Mouse (Mus musculus) small intestine, adult 2 months (tissue): Measurements from ENCODE around the gene Tsr1. TPM values are rescaled to one million over a fixed set of nuclear protein-coding genes. Genes with fewer than 3 reads are reported as not detected.

ENCODE experiments used
- H3K27ac ChIP-seq: fragments of 200-500 bp; 2 replicates; pipeline ENCODE4 v1.5.1; 2012; ENCODE audit warnings: low read depth, low read length, control low read depth, inconsistent platforms; ENCODE audit not compliant: insufficient read depth
- H3K27me3 ChIP-seq: fragments of 200-500 bp; 2 replicates; pipeline ENCODE4 v1.6.1; 2012; ENCODE audit warnings: mild to moderate bottlenecking, moderate library complexity, low read length, inconsistent platforms; ENCODE audit not compliant: control insufficient read depth, insufficient read depth
- H3K36me3 ChIP-seq: fragments of 200-500 bp; 2 replicates; pipeline ENCODE4 v1.6.1; 2012; ENCODE audit warnings: mild to moderate bottlenecking, low read length, control low read depth, inconsistent platforms; ENCODE audit not compliant: control insufficient read depth, insufficient read depth
- H3K4me1 ChIP-seq: fragments of 200-500 bp; 2 replicates; pipeline ENCODE4 v1.6.1; 2012; ENCODE audit warnings: low read length, inconsistent platforms, mixed read lengths; ENCODE audit not compliant: control insufficient read depth, insufficient read depth, insufficient read length
- H3K4me3 ChIP-seq: fragments of 200-500 bp; 2 replicates; pipeline ENCODE4 v1.5.1; 2012; ENCODE audit warnings: low read depth, mild to moderate bottlenecking, control low read depth, inconsistent platforms, low read length, moderate library complexity
- CTCF ChIP-seq: fragments of 200-500 bp; IDR thresholded peaks from 2 replicates; pipeline ENCODE4 v1.5.1; 2012; ENCODE audit warnings: low read depth, mild to moderate bottlenecking, control low read depth, inconsistent platforms, low read length, moderate library complexity, mixed read lengths; ENCODE audit not compliant: insufficient replicate concordance, insufficient read length; ENCODE audit errors: extremely low read depth
- POLR2A ChIP-seq: fragments of 200-500 bp; IDR thresholded peaks from 2 replicates; pipeline ENCODE4 v1.6.1; 2012; ENCODE audit warnings: low read depth, mild to moderate bottlenecking, control low read depth, inconsistent platforms, low read length, moderate library complexity
- WGBS: fragments of 180-500 bp; shearing (Covaris S2); methylation state at CpG from one replicate; pipeline ENCODE4 v1.1.7; 2018; 5-methylcytosine and 5-hydroxymethylcytosine counted together
- polyA plus RNA-seq: library from polyadenylated mRNA; depleted of rRNA; stranded (reverse); fragments of >200 nt; gene quantifications from 2 replicates; pipeline ENCODE4 v1.2.3, GENCODE M21; 2012

The Tsr1 gene
- polyA plus RNA-seq, 1 experiment, result 1.9 TPM

- H3K4me1 ChIP-seq, result peaks cover 11% of the 10 kb centered on the region
- peak overlapping the region; percentile 29; the same call in 1 of the 2 replicates for H3K27ac ChIP-seq
- no peak overlapping the region for H3K4me3 ChIP-seq
- no peaks in the 10 kb centered on the region for H3K27me3 ChIP-seq
- no peak for TF ChIP-seq POLR2A
- TF ChIP-seq CTCF, result no peak
- no peaks in the 10 kb centered on the region; the same call in 1 of the 2 replicates for H3K36me3 ChIP-seq
- whole genome bisulfite sequencing, result 46% methylated on average over 4 of the region's 4 CpGs
Observed at GRCm38 (mm10) chr11:74866640-74867039, 31.2 kb upstream of the Tsr1 start.

- WGBS, result 42% methylated on average over 2 of the region's 2 CpGs
- Histone ChIP-seq H3K36me3 (no peaks in the 10 kb centered on the region; the same call in 1 of the 2 replicates), H3K27me3 (no peaks in the 10 kb centered on the region), H3K4me1 (peaks cover 11% of the 10 kb centered on the region), H3K4me3 (no peak overlapping the region), H3K27ac (no peak overlapping the region)
- TF ChIP-seq POLR2A (no peak), CTCF (no peak)
Observed at GRCm38 (mm10) chr11:74867181-74867580, 30.7 kb upstream of the Tsr1 start.

- no peak overlapping the region for H3K27ac ChIP-seq
- WGBS, result 92% methylated on average over 13 of the region's 13 CpGs
- no peaks in the 10 kb centered on the region for H3K27me3 ChIP-seq
- no peak for TF ChIP-seq CTCF
- TF ChIP-seq POLR2A, result no peak
- no peak overlapping the region for H3K4me3 ChIP-seq
- peaks cover 11% of the 10 kb centered on the region for H3K4me1 ChIP-seq
- H3K36me3 ChIP-seq, result no peaks in the 10 kb centered on the region; the same call in 1 of the 2 replicates
Observed at GRCm38 (mm10) chr11:74868046-74868760, 29.7 kb upstream of the Tsr1 start.

DNA sequence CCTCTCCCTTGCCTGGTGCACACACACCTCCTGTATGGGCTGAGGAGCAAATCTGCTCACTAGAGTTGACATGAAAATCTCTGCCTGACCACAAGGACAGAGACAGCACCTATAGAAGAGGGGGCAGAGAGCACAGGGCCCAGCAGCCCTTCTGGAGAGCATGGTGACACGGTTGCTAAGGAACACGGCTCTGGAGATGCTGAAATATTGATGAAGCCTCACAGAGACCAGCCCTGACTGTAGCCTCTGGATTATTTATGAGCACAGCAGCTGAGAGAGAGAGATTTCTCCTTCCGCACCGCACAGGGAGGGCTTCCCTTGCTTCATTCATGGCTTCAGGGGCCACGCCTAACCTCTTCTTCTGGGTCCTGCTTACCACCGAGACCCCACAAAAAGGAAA is 28.3 kb upstream of the Tsr1 start:
- no peak overlapping the region for H3K27ac ChIP-seq
- no peak for TF ChIP-seq POLR2A
- H3K36me3 ChIP-seq, result no peaks in the 10 kb centered on the region; the same call in 1 of the 2 replicates
- no peak overlapping the region for H3K4me3 ChIP-seq
- H3K4me1 ChIP-seq, result peaks cover 11% of the 10 kb centered on the region
- WGBS, result 89% methylated on average over 6 of the region's 6 CpGs
- no peaks in the 10 kb centered on the region for H3K27me3 ChIP-seq

DNA sequence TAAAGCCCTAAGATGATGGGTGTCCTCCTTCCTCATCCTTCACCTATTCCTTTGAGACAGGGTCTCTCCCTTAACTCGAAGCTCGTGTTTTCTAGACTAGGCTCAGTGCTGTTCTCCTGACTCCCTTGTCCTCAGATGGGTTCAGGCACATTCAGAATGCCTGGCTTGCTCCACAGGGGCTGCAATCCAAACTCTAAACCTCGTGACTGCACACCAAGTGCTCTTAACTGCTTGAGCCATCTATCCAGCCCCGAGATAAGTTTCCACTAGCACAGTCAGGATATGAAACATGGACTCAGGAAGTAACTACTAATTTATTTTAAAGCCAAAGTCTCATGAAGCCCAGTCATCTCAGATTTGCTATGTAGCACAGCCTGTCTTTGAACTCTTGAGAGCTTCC is 27.3 kb upstream of the Tsr1 start:
- no peak overlapping the region for H3K27ac ChIP-seq
- no peaks in the 10 kb centered on the region for H3K27me3 ChIP-seq

GRCm38 (mm10) chr11:74870991-74871622 is 26.8 kb upstream of the Tsr1 start:
- 19% methylated on average over 12 of the region's 12 CpGs for WGBS
- H3K4me1 ChIP-seq, result peaks cover 11% of the 10 kb centered on the region
- H3K4me3 ChIP-seq, result no peak overlapping the region
- H3K27me3 ChIP-seq, result no peaks in the 10 kb centered on the region
- H3K27ac ChIP-seq, result no peak overlapping the region; the same call in 1 of the 2 replicates
- H3K36me3 ChIP-seq, result no peaks in the 10 kb centered on the region; the same call in 1 of the 2 replicates
- TF ChIP-seq CTCF, result no peak
- TF ChIP-seq POLR2A, result no peak

More for the DNA sequence above, 27.3 kb upstream of the Tsr1 start:
- H3K36me3 ChIP-seq, result no peaks in the 10 kb centered on the region; the same call in 1 of the 2 replicates
- no peak for TF ChIP-seq POLR2A
- no peak for TF ChIP-seq CTCF
- peaks cover 11% of the 10 kb centered on the region for H3K4me1 ChIP-seq
- H3K4me3 ChIP-seq, result no peak overlapping the region
- WGBS, result 54% methylated on average over 4 of the region's 4 CpGs

GRCm38 (mm10) chr11:74874630-74875029 is 23.2 kb upstream of the Tsr1 start:
- Histone ChIP-seq H3K27me3 (no peaks in the 10 kb centered on the region), H3K4me1 (peaks cover 4% of the 10 kb centered on the region; the same call in 1 of the 2 replicates), H3K27ac (no peak overlapping the region), H3K36me3 (no peaks in the 10 kb centered on the region), H3K4me3 (no peak overlapping the region)
- TF ChIP-seq POLR2A (no peak), CTCF (no peak)
- 84% methylated on average over 3 of the region's 3 CpGs for whole genome bisulfite sequencing
